Mouse (Mus musculus) liver, adult 2 months (tissue): ENCODE measurements at regions not wholly inside any gene's neighbourhood (a gene's known extent, or its start where the extent isn't known, plus 50 kb on each side); places are given as distances from the start of the nearest gene placed in this dataset.

ENCODE experiments used
- CTCF ChIP-seq: fragments of 200-500 bp; IDR thresholded peaks from 2 replicates; pipeline ENCODE4 v1.5.1; 2011; ENCODE audit warnings: low read depth, low read length, control low read depth
- POLR2A ChIP-seq: fragments of 200-500 bp; IDR thresholded peaks from 2 replicates; pipeline ENCODE4 v1.6.1; 2011; ENCODE audit warnings: low read length, control low read depth; ENCODE audit not compliant: insufficient read depth; ENCODE audit errors: extremely low read depth

DNA sequence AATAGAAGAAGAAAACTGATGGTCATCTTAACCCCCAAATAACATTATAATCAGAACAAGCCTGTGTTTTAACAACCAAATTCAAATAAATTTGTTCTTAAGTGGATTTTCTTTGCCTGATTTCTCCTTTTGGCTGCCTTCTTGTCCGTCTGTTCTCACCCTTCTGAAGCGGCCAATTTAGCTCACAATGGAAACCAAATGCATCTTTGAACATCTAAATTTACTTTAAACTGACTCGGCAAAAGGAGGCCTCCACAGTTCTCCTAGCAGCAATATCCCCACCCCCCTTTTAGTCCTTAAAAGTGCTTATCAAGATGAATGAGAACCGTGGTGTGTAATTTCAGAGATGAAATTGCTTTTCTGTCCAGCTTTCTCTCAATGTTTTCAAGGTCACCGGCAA is 389.6 kb upstream of the Adamts16 start:
- TF ChIP-seq POLR2A = no peak
- no peak for TF ChIP-seq CTCF
